Mouse (Mus musculus) right cerebral cortex, postnatal 36 days (tissue): ENCODE measurements at regions not wholly inside any gene's neighbourhood (a gene's known extent, or its start where the extent isn't known, plus 50 kb on each side); places are given as distances from the start of the nearest gene placed in this dataset.

Experiments used
- DNase-seq, 2 experiments: peaks; one replicate each; pipeline ENCODE4 v3.0.0; 2022; ENCODE audit warnings: low spot score in 2 of 2, mixed read lengths in 1 of 2

DNA sequence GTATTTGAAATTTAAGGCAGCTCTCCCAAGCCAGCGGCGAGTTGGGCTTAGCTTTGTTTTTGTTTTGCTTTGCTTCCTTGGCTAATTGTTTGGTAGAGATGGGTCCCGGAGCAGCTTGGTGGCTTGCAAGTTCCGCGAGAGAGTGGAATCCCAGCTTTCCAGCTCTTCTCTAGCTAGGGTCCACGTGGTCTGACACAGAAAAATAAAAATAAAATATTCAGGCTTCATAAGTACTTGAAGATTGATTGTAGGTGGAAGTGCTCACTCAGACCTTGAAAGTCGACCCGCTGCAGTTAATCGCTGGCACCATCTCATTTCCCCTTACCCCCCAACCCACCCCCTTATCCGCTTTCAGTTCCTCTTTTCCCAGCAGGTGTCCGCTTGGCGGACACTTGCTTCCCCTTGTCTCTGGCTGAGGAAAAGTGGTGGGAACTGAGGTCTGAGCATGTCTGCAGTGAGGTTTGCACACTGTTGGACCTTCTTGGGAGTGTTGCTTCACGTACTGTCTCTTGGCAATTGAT, 198.5 kb downstream of the Dusp6 start:
- DNase-seq: no peak

DNA sequence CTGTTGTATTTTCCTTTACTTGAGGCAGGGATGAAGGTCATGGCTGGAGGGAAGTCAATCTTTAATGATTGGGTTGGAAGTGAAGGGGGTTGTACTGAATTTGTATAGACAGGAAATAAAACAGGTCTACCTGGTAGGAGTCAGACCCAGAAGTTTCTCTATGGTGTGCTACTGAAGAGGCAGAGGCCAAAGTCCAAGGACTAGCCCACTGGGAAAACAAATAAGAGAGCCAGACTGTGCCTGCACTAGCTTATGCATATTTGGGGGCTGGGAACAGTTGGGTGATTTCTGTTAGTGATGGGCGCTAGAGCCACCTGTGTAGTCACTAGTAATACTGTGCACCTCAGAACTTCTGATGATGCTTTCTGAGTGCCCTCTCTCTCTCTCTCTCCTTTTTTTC, 203.7 kb downstream of the Dusp6 start:
- DNase-seq: no peak

DNA sequence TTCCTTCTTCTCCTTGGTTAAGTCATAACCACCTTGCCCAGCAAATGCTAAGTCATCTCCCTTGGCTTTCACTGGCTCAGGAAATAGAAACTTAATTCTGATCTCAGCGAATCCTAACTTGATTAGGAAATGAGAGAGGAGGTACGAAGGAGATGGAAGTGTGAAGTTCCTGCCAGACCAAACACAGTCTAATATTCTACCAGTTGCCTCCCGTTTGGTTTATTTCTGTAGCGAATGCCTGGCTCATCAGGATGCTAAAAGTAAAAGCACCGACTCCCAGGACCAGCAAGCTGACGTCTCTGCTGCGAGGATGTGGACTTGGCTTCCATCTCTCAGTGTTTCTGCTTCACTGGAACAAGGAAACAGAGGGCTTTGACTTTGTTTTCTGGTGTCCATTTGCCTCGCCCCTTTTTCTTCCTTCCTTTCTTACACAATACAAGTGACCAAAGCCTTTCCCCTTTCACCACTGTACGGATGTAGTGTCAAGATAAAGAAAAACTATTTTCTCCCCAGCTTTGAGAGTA, 204.3 kb downstream of the Dusp6 start:
- DNase-seq: no peak

DNA sequence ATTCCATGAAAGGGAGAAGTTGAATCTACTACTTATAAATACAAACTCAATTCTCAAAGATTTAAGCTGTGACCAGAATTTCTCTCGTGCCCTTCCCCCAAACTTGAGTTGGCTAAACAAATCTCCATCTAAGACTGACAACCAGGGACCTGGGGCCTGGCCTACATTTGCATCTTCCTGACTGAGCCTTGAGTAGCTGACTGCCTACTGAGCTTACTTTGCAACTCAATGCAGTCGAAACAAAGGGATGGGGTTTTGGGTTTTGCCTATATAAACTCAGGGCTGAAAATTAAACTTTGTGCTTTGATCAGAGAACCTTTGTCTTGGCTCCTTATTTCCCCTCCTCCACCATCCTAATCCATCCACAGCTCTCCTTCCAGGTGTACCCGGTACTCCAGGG, 205.9 kb downstream of the Dusp6 start:
- DNase-seq: no peak

DNA sequence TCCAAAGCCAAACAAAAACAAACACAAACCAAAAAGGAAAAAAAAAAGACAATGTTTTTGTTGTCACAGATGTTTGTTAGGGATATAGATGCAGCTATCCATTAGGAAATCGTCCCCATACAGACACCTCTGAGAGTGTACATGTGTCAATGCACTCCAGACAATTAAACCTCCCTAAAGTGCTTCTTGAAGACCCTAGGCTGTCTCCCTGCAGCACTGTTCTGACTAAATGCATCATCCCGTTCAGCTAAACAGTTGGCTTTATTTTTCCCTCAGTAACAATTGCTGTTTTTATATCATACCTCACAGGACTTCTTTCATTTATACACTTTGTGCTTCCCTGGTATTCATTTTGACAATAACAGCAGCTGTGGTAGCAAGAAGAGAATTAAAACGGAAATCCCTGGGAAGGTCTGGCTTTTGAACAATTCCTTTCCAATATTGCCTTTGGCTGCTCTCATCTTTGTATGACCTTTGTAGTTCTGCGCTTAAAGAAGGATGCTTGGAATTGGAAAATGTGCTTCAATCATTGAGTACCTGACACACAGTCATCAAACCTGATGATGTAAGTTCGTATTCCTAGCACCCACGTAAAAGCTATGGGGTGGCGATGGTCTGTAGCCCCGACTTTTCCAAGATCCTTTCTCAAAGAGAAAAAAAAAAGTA, 208.9 kb downstream of the Dusp6 start:
- DNase-seq: no peak

DNA sequence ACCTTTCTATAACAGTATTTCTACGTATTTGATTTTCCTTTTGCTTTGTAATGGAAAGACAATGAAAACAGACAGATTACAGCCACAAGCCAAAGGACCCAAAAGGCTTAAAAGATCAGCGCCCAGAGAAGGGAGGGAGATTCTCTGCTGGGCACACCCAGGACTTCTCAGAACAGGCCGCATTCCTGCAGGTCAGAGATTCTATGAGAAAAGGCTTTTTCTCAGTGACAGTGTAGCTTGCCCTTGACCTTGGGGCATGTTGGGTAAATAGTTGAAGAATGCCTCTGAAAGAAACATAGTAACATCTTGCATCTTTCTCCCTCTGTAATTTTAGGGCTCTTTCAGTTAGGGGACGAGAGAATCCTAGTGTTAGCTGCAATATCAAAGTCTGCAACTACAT, 209.8 kb downstream of the Dusp6 start:
- no peak for DNase-seq

DNA sequence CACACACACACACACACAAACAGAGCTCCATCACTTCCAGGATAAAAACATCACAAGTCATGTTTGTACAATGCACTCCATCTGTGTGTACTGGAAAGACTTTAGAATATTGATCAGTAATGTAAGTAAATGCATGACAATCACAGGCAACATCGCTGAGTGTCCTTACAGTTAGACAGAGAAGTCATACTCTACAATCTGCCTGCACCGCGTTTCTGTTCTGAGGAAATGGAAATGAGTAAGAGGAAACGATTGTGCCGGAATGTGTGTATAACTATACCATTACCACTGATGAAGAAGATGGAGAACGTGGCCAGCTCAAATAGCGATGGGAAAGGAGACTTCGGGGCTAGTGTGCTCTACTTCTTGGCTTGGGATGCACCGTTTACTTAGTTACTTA, 210.7 kb downstream of the Dusp6 start:
- DNase-seq: no peak

DNA sequence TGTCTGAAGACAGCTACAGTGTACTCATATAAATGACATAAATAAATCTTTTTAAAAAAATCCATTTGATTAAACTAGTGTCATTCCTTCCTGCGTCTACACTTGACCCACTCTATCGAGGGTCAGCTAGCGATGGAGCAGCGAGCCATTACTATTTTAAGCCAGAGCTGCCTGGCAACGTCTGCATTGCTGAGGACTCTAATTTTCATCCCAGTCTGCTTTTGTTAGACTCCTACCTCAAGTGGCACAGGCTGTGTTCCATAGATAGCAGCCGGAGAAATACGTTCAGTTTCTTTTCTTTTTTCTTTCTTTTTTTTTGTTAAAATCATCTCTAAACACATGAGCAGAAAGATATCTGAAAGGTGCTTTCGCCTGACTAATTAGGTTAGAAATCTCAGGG, 211.5 kb downstream of the Dusp6 start:
- no peak for DNase-seq

DNA sequence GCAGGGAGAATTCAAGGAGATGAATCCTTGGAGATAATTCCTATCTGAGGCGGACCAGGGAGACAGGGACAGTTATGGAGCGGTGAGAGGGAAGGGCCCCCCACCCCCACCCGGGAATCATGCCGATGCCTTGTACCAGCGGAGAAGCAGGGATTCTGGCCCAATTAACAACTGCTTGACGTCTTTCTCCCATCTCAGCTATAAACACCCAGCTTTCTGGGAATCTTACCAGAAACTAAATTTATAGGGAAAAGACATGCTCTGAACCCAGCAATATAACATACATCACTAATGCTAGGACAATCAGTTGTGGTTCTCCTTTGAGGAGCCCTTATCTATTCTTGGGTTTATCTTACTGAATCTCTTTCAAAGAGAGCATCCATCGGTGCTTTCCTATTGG, 213.2 kb downstream of the Dusp6 start:
- DNase-seq: no peak

DNA sequence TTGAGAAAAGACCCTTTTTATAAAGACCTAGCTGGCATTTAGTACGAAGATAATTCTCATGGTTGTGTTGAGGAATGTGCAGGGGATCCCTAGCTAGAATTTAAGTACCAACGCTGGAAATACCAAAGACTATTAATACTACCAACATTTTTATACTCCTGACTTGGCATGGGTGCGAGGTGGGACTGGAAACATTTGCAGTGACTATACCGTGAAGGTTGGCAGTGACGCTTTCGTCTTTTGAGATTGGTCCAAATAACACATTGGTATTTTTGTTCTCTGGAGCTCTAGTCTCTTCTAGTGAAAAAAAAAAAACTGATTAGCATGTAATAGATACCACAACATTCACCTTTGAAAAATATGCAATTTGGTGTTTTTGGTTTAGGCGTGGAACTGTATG, 213.7 kb downstream of the Dusp6 start:
- no peak for DNase-seq

DNA sequence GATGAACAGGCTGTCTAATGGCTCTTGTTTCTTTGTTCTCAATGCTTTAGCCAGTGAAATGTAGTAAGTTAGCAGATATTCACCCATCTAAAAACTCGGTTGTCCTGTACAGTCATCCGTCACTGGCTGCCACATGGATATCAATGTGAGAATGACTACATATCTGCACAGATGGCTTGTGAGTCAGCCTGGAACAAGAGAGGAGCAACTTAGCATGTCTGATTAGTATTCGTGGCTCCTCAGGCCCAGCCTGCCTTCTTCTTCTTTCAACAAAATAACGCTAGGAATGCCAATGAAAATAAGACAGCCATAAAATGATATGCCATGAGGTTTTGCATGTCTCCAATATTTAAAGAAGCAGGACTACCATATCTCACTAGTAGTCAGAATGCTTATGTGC, 217.5 kb downstream of the Dusp6 start:
- DNase-seq: peak; percentile 53 to 78

DNA sequence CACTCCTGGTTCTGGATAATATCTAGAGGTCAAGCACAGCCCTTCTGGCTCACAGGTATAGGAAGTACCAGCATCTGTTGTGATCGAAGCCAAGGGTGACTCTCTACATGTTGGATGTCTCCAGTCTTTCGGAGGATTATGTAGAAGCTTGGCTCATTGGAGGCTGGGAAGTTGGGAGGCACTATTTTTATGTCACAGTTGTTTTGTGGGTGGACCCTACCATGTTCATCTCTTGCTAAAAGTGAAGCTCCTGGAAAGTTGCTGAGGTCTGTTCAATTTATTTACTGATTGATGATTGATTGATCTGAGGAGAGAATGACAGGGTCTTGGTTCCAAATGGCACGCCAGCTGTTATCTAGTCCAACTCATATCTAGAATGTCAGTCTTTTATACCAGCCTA, 219.0 kb downstream of the Dusp6 start:
- DNase-seq: no peak

DNA sequence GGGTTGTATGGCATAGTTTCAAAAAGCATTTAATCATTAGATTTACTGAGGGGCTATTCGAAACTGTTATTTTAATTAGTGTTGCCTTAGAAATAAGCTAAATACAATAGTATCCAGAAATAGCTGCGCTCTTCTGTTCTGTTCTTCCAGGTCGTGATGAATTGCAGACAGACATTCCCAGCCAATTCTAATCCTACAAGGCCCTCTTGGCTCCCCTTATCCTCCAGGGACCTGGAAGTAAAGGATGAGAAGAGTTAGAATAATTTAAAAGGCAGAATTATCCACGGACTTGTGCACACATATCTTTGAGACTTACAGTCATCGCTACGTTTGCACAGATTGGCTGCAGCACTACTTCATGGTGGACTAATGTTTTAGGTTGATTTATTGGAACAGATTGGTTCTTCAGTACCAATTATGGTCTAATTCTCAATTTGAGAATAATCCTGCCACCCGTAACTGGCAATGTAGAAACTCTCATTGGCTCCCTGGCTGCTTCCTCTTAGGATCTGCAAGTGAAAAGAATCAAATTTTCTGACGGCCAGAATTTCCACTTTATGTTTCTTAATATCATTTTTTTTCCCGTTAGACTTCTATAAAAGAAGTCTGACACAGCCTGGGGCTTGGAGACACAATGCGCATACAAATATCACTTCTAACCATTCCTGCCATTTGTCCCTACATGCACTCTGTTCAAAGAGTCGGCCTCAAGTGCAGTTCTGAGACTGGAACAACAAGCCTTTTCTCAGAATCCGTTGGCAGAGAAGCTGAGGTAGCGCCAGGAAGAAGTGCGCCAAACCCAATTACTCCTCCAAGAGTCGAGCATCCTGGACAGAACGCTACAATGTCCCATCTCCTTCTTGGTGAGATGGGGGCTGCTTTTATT, 225.4 kb downstream of the Dusp6 start:
- DNase-seq: peak in 1 of 2 experiments; percentile 22

DNA sequence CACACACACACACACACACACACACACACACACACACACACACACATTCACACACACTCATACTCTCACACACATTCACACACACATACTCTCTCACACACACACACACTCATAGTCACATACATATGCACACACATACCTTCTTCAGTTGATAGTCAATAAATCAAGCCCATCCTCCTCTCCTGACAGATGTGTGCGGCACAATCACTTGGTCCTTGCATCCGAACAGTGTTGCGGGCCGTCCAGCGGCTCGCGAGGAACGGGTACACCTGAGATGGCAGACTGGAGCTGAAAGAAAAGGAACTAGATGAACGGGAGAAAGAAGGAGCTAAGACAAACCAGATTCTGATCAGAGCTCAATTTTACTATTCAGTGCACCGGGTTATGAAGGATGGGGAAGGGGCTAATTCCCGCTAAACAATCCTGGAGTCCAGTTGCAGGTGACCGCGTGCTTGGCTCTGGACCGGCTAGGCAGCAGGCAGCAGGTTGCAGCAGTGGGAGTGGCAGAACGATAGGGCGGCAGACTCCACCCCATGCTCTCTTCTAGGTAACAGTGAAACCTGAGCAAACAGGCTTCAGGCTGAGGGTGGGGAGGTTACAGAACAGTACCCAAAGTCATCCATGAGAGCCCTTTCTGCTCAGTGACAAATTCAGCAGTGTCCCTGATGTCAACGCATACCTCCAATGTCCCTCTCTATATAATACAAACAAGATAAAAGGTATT, 247.8 kb downstream of the Csl start:
- DNase-seq: no peak

DNA sequence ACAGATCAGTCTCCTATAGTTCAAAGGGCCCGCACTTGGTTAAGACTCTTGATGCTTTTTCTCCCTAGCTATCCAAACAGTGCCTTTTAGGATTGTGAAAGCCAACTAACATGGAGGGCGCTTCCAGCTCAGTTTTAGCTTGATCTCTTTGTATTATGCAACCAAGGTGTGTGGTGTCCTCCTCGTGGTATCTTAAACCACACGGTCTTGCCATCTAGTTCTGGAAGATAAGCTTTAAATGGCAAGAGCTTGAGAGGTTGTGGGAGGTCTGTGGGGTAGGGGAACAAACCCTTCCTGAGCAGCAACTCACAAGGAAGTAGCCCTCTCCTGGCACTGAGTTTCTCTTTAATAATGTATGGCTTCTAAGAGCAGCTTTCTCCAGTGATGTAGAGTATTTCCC, 241.5 kb downstream of the Csl start:
- no peak for DNase-seq

DNA sequence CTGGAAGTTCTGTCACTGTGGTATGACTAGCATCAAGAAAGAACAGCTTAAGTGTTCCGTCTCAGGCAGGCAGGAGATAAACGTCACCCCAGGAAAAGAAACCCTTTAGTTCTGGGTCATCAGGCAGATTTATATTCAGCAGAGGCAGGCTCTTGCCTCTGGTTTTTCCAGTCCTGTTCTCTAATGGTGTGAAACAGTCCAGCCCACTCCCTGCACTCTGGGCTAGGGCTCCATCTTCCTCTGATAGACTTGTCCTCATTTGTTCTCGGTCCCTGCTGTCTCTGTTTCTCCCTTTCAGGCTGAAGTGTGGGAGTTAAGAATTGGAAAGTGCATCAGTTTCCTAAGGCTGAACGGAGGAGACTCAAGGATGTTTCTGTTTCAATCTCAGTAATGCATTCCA, 240.0 kb downstream of the Csl start:
- peak; percentile 25 to 68 for DNase-seq

DNA sequence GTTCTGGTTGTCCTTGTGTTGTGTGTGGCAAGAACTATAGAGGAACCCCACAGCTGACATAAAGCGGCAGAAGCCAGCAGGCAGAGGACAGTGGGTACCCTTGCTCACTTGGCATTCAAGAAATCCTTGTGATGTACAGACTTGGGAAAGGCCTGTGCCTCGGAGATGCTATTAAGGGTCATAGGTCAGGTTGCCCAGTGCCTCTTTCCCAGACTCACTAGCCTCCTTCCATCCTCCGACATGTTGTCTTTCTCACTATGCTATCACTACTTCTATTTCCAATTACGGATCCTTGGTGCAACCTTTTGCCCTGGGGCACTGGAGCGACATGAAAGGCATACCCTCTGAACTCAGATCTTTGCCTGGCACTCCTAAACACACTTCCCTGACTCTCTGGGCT, 235.6 kb downstream of the Csl start:
- DNase-seq: no peak

DNA sequence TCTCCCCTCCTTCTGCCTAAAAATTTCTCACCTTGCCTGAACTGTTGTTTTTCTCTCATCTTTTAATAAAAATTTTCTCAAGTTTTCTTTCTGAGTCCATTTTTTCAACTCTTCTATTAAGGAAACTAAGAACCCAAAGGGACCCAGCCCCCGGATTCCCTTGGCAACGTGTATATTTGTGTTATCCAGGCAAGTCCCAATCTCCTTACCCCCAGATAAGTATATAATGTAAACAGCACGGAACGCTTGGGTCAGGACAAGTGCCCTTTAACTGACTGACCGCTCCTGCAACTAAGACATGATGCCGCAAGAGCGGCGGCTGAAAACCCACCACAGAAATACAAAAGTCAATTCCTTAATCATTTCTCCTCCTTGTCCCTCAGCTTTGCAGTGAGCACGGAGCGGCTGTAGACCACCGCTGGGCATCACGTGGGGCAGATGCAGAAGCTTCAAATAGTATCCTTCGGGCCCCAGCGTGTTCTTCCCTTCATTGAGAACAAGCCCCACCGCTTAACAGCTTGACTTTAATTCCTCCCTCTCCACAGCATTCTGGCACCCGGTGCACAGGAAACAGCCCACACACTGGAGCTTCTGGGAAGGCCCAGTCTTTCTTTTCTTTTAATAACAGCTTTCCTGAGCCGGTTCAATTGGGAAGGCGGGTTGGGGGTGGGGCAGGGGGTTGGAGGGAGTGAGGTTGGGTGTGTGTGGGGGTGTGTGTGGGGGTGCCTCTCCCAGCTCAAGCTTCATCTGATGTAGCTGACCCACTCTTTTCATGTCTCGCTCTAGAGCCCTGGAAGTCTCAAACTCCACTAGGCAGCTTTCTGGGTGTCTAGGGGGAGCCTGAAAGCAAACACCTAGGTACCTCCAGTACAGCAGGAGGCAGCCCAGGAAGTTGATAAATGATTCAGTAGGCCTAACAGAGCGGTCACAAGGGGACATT, 234.9 kb downstream of the Csl start:
- peak; percentile 11 to 36 for DNase-seq

DNA sequence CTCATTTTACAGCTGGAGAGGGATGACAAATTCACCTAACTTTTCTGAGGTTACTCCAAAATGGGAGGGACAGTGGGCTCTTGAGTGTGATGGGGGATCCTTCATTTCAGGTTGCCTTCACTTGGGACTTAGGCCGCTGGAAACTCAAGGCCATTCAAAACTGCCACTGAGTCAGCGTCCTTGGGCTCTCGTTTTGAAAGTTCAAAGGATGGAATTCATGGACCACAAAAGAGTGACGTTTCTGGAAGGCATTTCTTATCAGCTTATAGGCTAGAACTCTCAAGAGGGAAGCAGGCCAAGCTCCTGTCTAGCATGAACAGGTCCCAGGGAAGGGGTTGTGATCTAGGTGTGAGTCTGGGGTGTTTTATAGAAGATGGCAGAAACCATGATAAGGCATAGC, 233.3 kb downstream of the Csl start:
- DNase-seq: no peak

DNA sequence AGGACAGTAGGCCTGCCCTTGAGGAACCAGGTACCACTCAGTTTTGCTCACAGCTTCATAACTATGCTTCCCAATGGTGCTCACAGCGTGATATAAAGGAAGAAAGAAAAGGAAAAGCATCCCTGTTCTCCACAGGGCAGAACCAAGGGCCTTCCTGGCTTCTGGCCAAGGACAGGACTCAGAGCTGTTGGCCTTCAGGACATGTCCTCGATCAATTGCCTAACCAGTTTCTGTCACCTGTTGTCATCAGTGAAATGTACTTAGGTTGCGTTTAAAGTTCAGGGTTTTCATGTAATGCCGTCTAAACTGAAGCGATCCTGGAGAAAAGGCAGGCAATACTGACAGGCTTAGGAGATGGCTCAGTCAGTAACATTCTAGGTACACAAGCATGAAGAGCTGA, 232.9 kb downstream of the Csl start:
- no peak for DNase-seq

DNA sequence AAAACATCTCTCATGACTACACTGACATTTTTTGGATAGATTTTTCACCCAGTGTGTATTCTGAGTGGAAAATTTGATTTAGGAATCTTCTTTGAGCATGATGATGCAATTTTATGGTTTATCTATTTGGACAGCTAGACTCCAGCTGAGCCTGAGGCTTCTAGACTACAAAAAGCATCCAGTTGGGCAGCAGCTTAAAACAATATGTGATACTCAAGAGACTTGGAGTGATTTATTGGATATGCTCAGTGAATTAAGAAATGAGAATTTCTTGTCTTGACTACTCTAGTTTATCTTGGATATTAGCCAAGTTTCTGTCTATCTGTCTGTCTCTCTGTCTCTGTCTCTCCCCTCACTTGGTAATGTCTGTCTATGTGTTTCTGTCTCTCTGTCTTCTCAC, 228.4 kb downstream of the Csl start:
- DNase-seq: no peak
